Mouse (Mus musculus) naive thymus-derived CD4-positive, alpha-beta T cell, adult 5 months (primary cell): ENCODE results near the gene Sgpp2. TPM values are rescaled to one million over a fixed set of nuclear protein-coding genes. Genes with fewer than 3 reads are reported as not detected.

Experiments used
- polyA plus RNA-seq: library from polyadenylated mRNA; unstranded; fragments of 100-300 nt; shearing (Covaris generic); gene quantifications from one replicate; pipeline ENCODE4 v1.2.1, GENCODE M21; 2017

Sgpp2 gene
- polyA plus RNA-seq = 0.12 TPM

GRCm38 (mm10) chr1:78310021-78310752 lies at the start of gene Sgpp2:
Gene Sgpp2, plus strand, starts transcription at chr1:78310345.

Other genes with a start within 250 kb of the Sgpp2 start
- 0.14 TPM for gene Pax3, start 113.2 kb upstream of the Sgpp2 start, polyA plus RNA-seq
- 69.7 TPM for gene Farsb, start 178.6 kb downstream of the Sgpp2 start, polyA plus RNA-seq
- 2.9 TPM for gene Mogat1, start 200.6 kb downstream of the Sgpp2 start, polyA plus RNA-seq
- not detected for gene BC035947, start 201.8 kb downstream of the Sgpp2 start, polyA plus RNA-seq